Mouse (Mus musculus): ENCODE measurements around the gene Rnd1. TPM values are rescaled to one million over a fixed set of nuclear protein-coding genes. Genes with fewer than 3 reads are reported as not detected.
A peak's percentile ranks its signal among the peaks of the same experiment; 100 is the strongest.

The Rnd1 gene
- total RNA-seq, 4 experiments from 2014 or later = 1.0 to 2.3 (median 1.1) TPM

DNA sequence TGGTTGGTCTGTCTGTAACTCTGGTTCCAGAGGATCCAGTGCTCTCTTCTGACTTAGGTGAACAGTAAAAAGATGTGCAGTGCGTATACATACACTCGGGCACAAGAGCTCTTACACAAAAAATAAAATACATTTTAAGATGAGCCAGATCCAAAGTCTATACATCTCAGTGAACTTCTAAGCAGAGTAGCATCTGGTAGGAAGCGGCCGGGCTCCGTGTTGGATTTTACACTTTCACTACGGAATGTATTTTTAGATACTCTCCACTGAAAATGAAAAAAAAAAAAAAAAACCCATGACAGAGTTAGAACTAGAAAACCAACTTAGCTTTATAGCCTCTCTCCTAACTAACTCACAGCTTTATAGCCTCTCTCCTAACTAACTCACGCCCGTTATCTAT lies 3.4 kb upstream of the Rnd1 start:
- no peak for DNase-seq (ENCODE audit: low spot score in 2 of 2)

DNA sequence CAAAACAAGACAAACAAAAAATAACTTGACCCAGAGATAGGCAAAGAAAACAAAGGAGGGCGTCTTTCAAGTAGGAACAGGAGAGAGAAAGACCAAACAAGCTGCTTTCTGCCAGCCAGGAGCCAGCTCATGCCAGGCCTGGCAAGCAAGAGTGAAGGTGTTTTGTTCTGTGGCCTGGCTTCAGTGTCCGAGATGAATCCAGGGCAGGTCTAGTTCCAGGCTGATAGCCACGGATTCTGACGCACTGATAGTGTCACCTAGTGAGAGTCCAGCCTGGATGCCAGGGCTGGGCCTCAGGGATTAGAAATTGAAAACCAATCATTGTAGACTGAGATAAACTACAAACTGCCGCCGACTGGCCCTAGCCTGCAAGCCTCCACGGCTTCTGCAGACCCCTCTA lies 716 bp upstream of the Rnd1 start:
- DNase-seq (ENCODE audit: low spot score in 2 of 2) = peak in 1 of 2 experiments; percentile 11

DNA sequence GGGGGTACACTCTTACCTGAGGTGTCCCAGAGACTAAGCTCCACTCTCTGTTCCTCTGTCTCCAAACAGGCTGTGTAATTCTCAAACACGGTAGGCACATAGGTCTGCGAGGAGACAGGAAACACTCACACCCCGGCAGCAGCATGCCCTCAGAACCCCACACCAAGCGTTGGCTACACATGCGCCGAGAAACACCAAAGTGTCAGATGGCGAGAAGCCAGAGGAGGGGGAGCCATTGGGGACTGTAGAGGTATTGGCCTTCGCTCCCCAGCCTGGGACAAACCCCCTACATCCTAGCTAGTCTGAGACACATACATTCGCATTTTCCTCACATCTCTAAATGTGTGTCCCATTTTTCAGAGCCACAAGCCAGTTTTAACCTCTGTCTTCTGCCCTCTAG lies 790 bp downstream of the Rnd1 start:
- no peak for DNase-seq (ENCODE audit: low spot score in 2 of 2)

- no peak for DNase-seq (ENCODE audit: low spot score in 2 of 2)
Measured at GRCm38 (mm10) chr15:98675634-98676250, 1.5 kb downstream of the Rnd1 start.

- DNase-seq (ENCODE audit: low spot score in 2 of 2) = no peak
Measured at GRCm38 (mm10) chr15:98674994-98675545, 2.2 kb downstream of the Rnd1 start.

GRCm38 (mm10) chr15:98674284-98674993 lies 2.8 kb downstream of the Rnd1 start:
- DNase-seq (ENCODE audit: low spot score in 2 of 2) = no peak

- no peak for DNase-seq (ENCODE audit: low spot score in 2 of 2)
Measured at GRCm38 (mm10) chr15:98673732-98674131, 3.5 kb downstream of the Rnd1 start.

DNA sequence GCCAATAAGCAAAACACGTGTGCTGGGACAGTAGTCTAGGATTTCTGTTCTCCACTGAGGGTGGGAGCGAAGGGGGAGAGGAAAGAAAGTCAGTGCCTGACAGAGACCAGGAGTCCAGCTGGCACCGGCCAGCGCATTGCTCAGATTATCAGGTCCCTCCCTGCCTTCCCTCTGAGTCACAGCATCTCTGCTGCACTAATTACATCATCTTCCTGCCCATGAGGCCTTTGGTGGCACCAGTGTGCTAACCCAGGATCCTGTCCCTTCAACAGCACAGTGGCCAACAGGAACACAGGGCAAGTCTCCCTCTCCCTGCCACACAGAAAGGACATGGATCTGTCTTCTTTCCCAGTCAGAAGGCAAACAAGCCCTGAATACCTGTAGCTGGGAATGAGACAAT lies 4.7 kb downstream of the Rnd1 start:
- no peak for DNase-seq (ENCODE audit: low spot score in 2 of 2)

GRCm38 (mm10) chr15:98664042-98664907 lies 13.0 kb downstream of the Rnd1 start:
- DNase-seq (ENCODE audit: low spot score in 2 of 2) = no peak

DNA sequence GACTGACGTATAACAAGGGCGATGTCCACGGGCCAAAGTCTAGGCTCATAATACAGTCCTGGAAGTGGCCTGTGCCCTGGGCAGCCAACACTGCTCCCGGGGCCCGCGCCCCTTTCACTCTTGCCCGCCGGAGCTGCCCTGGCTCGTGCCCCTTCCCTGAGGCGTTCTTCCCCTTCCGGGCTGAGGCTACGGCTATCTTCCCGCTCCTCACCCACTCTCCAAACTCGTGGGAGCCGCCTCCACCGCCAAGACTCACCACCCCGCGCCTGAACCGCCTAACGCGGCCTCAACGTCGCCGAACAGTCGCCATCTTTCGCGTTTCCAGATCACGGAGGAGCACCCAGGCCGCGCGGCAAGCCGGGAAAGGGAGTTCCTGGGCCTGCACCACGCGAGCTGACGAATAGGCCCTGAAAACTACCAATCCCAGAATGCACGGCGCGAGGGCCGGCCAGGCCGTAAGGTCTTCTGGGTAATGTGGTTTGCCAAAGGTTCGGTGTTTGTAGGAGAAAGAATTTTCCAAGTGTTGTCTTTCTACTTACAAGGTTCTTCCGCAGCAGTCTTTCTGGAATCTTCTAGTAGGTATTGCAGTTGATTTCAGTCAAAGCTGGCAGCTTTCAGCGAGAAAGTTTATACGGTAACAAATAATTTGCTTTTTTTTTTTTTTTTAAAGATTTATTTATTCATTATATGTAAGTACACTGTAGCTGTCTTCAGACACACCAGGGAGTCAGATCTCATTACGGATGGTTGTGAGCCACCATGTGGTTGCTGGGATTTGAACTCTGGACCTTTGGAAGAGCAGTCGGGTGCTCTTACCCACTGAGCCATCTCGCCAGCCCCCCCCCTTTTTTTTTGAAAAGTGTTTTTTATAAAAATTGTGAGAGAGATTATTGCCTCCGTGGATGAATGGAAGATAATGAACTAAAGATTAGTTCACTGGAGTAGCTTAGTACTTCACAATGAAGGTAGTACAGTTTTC lies 14.4 kb downstream of the Rnd1 start, which contains the start of gene Ddx23:
Ddx23 (minus strand) TSS at position 328 of the 979 bp plus-strand sequence.
- peak; percentile 88 to 90 for DNase-seq (ENCODE audit: low spot score in 2 of 2)

DNA sequence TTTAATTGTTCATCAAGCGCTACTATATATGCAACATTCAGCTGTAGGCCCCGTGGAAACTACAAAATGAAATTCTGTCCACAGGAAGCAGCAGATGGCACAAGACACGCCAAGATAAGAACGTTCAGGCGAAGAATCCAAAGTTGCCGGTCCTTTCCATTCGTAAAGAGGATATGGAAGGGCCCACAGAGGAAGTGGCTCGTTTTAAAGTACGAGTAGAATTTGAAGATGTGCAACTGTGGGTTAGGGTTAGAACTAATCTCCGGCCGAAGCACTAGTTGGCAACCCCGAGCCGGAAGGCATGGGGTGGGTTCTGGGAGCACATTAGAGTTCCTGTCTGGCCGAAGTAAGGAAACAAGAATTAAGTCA lies 15.1 kb downstream of the Rnd1 start:
- no peak for DNase-seq (ENCODE audit: low spot score in 2 of 2)

DNA sequence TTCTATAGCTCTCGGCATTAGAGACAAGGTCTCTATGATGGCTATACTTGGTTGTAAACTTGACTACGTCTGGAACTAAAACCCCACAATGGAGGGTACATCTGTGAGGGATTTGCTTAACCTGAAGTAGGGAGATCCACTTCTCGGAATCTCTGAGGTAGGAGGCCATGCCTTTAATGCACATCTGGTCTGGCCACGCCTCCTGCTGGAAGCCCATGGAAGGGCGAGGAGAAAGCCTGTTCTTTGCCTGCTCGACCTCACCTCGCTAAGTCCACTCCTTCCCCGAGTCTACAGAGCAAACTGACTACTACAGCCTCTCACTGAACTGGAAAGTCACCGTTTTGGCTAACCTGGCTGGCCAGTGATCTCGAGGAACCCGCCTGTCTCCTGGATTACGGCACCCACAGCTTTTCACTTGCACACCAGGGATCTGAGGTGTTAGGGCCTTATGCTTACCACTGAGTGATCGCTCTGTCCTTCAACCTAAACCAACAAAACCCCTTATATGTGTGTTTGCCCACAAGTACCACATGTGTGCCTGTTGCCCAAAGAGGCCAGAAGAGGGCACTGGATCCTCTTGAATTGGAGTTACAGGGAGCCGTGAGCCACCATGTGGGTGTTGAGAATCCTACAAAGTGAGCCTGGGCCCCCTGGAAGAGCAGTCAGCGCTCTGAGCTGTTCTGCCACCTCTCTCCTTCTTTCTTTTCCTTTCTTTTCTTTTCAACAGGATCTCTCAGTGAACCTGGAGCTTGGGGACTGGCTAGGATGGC lies 20.1 kb downstream of the Rnd1 start:
- DNase-seq (ENCODE audit: low spot score in 2 of 2) = no peak

- DNase-seq (ENCODE audit: low spot score in 2 of 2) = no peak
Measured at GRCm38 (mm10) chr15:98652174-98652573, 25.1 kb downstream of the Rnd1 start.

DNA sequence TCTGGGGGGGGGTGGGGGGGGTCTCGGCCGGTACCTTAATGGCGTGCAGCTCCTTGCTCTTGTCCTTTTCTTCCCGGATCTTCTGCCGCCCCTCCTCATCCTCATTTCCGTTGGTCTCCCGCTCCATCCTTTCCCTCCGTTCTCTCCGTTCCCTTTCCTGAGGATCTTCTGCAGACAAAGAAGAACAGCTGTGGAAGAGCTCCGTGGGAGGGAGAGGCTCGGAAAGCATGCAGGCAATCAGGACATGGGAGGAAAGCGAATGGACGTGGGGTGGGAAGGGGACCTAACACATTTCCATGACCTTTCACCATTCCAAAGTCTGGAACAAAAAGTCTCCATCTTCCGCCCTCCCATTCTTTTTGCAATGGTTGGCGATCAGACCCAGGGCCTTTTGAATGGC lies 25.8 kb downstream of the Rnd1 start:
- no peak for DNase-seq (ENCODE audit: low spot score in 2 of 2)

- no peak for DNase-seq (ENCODE audit: low spot score in 2 of 2)
Measured at GRCm38 (mm10) chr15:98648071-98648470, 29.2 kb downstream of the Rnd1 start.

- DNase-seq (ENCODE audit: low spot score in 2 of 2) = no peak
Measured at GRCm38 (mm10) chr15:98647308-98647707, 30.0 kb downstream of the Rnd1 start.

GRCm38 (mm10) chr15:98646737-98647136 lies 30.5 kb downstream of the Rnd1 start:
- no peak for DNase-seq (ENCODE audit: low spot score in 2 of 2)

GRCm38 (mm10) chr15:98645057-98646026 lies 31.9 kb downstream of the Rnd1 start:
- no peak for DNase-seq (ENCODE audit: low spot score in 2 of 2)

DNA sequence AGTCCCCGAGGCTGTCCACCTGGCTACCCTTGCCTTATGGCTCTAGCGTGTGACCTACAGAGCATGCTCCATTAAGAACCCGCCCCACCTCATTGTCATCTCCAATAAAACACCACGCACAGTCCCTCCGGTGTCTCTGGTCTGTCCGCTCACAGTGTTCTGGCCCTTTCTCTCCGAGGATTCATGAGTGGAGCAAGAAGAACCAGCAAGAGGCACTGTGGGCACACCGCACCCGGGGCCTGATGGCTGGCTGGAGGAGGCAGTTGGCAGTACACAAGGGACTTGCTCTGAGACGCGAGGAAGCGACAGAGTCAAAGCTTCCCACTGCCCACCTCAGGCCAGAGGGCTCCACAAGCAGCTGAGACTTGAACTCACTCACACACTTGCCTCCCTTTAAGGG lies 32.9 kb downstream of the Rnd1 start:
- DNase-seq (ENCODE audit: low spot score in 2 of 2) = no peak

Measured in gastrocnemius, adult 8-10 months (tissue).